Mouse (Mus musculus) heart, adult 2 months (tissue): Measurements from ENCODE around the gene Sde2. TPM values are rescaled to one million over a fixed set of nuclear protein-coding genes. Genes with fewer than 3 reads are reported as not detected.
"Not testable (repeated sequence)": the region's sequence is repeated elsewhere in the genome, so short reads cannot be mapped to it uniquely, and the experiment has no call there.

Experiments
- DNase-seq, 2 experiments: peaks; one replicate each; pipeline ENCODE4 v3.0.0; 2021
- H3K27ac ChIP-seq: fragments of 200-600 bp; 2 replicates; pipeline ENCODE4 v1.8.1; 2022
- H3K27me3 ChIP-seq: fragments of 200-500 bp; 2 replicates; pipeline ENCODE4 v1.6.1; 2012; ENCODE audit warnings: mild to moderate bottlenecking, low read length, inconsistent platforms, mixed read lengths; ENCODE audit not compliant: control insufficient read depth, insufficient read depth
- H3K36me3 ChIP-seq: fragments of 200-500 bp; 2 replicates; pipeline ENCODE4 v1.6.1; 2012; ENCODE audit warnings: low read length, inconsistent platforms; ENCODE audit not compliant: control insufficient read depth, insufficient read depth
- H3K4me1 ChIP-seq: fragments of 200-500 bp; 2 replicates; pipeline ENCODE4 v1.6.1; 2011; ENCODE audit warnings: low read length; ENCODE audit not compliant: control insufficient read depth, insufficient read depth
- H3K4me3 ChIP-seq: fragments of 200-600 bp; 2 replicates; pipeline ENCODE4 v1.8.1; 2022
- H3K79me2 ChIP-seq: fragments of 200-500 bp; replicated peaks from 2 replicates; pipeline ENCODE4 v1.6.1; 2012; ENCODE audit warnings: mild to moderate bottlenecking, inconsistent platforms, low read length, moderate library complexity, mixed read lengths; ENCODE audit not compliant: control insufficient read depth, insufficient read depth
- H3K9ac ChIP-seq: fragments of 200-500 bp; 2 replicates; pipeline ENCODE4 v1.6.1; 2012; ENCODE audit warnings: low read depth, mild to moderate bottlenecking, control low read depth, inconsistent platforms, low read length, mixed read lengths
- CTCF ChIP-seq: fragments of 200-600 bp; IDR thresholded peaks from 2 replicates; pipeline ENCODE4 v1.8.1; 2022; ENCODE audit warnings: antibody characterized with exemption, mild to moderate bottlenecking, moderate library complexity
- EP300 ChIP-seq: fragments of 200-500 bp; IDR thresholded peaks from 2 replicates; pipeline ENCODE4 v1.6.1; 2011; ENCODE audit warnings: low read depth, low read length, control low read depth; ENCODE audit not compliant: insufficient read depth
- POLR2A ChIP-seq: fragments of 200-500 bp; IDR thresholded peaks from 2 replicates; pipeline ENCODE4 v1.6.1; 2011; ENCODE audit warnings: mild to moderate bottlenecking, low read depth, low read length, control low read depth; ENCODE audit not compliant: insufficient read depth
- WGBS: fragments of 180-500 bp; shearing (Covaris S2); methylation state at CpG from one replicate; pipeline ENCODE4 v1.1.7; 2018; 5-methylcytosine and 5-hydroxymethylcytosine counted together
- intact Hi-C: fragments of 180-260 bp; cut with DNase I; formaldehyde crosslinking; loops from one replicate; pipeline ENCODE4 v1.15.1; 2025
- polyA plus RNA-seq: library from polyadenylated mRNA; depleted of rRNA; stranded (reverse); fragments of >200 nt; gene quantifications from 2 replicates; pipeline ENCODE4 v1.2.3, GENCODE M21; 2012
- total RNA-seq, 2 experiments: library from RNA; stranded (reverse); gene quantifications; 2 replicates each; pipeline ENCODE4 v1.2.3; 2021

The Sde2 gene
- total and polyA plus RNA-seq, 3 experiments = 5.0 to 12.1 (median 11.7) TPM

DNA sequence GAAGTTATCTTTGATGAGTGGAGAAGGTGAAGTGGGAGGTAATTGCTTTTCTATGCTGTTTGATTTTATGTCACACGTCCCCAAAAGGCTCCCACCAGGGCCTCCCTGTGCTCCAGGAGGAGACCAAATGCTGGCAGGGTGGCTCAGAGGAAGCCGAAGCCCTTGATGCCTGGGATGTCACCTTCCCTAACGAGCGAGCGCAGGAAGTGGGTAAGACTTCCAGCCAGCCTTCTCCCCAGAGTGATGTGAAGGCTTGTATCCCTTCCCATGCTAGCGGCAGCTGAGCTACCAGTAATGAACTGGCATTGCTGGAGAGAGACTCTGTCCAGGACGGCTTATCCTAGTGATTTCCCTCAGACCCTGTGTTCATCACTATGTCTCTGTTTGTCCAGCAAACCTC, 32.8 kb downstream of the Sde2 start:
- H3K27me3 ChIP-seq = no peaks in the 10 kb centered on the region
- DNase-seq = no peak
- H3K36me3 ChIP-seq = no peaks in the 10 kb centered on the region
- no peak overlapping the region for H3K9ac ChIP-seq
- H3K4me3 ChIP-seq = no peak overlapping the region
- intact Hi-C loops = no loop called here
- no peak overlapping the region for H3K27ac ChIP-seq
- 41% methylated on average over 7 of the region's 7 CpGs for WGBS
- no peaks in the 10 kb centered on the region for H3K79me2 ChIP-seq
- TF ChIP-seq POLR2A (no peak), EP300 (no peak), CTCF (no peak)
- H3K4me1 ChIP-seq = peaks cover 4% of the 10 kb centered on the region; the same call in 1 of the 2 replicates

DNA sequence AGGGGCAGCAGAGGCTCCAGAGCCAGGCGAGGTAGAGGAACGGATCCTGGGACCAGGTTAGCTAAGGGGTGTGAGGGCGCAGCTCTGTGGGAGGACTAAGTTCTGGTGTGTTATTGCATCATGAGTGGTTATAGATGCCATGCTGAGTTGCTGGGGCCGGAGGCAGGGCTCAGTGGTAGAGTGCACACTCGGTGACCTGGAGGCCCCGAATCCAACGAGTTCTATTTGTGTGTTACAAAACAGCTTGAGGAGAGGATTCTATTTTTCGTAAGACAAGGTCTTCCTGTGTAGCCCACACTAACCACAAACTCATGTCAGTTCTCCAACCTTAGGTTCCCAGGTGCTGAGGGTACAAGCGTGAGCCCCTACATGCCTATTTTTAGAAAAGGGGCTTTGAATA, 33.6 kb downstream of the Sde2 start:
- 73% methylated on average over 9 of the region's 9 CpGs for WGBS
- H3K27me3 ChIP-seq = no peaks in the 10 kb centered on the region
- H3K36me3 ChIP-seq = no peaks in the 10 kb centered on the region
- TF ChIP-seq POLR2A = no peak
- TF ChIP-seq CTCF = no peak
- TF ChIP-seq EP300 = no peak
- no peak overlapping the region for H3K4me3 ChIP-seq
- no peak for DNase-seq
- intact Hi-C loops = no loop called here
- no peak overlapping the region for H3K9ac ChIP-seq
- no peaks in the 10 kb centered on the region for H3K79me2 ChIP-seq
- peaks cover 6% of the 10 kb centered on the region for H3K4me1 ChIP-seq
- H3K27ac ChIP-seq = no peak overlapping the region

DNA sequence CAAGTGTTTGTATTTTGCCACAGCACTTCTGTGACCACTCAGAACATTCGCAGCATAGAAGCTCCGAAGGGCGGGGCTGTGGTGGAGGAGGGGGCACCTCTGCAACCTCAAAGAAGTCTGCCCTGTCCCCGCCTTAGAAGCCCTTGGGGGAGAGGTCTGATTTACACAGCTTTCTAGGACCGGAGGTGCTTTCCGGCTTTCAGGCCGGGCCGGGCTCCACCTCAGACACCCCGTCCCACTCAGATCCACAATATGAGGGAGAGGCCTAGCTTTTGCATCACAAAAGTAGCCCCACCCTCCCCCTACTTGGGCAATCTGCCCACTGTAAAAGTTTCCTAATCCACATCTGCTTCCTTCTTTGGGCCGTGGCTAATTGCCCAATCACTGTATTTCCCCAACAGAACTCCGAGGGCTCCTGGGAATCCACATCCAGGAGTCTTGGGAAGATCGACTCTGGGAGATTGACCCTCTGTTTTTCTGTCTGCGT, 37.7 kb downstream of the Sde2 start:
- Histone ChIP-seq H3K79me2 (no peaks in the 10 kb centered on the region), H3K27me3 (no peaks in the 10 kb centered on the region), H3K36me3 (no peaks in the 10 kb centered on the region), H3K4me3 (peak overlapping the region; percentile 26), H3K27ac (peak overlapping the region; percentile 37), H3K9ac (no peak overlapping the region), H3K4me1 (peaks cover 6% of the 10 kb centered on the region)
- no peak for TF ChIP-seq POLR2A
- 0 out of 2 replicates have a peak, but pooled peaks have one; percentile 39 for TF ChIP-seq EP300
- intact Hi-C loops = no loop called here
- 11% methylated on average over 13 of the region's 13 CpGs for WGBS
- DNase-seq = peak; percentile 86 to 89

DNA sequence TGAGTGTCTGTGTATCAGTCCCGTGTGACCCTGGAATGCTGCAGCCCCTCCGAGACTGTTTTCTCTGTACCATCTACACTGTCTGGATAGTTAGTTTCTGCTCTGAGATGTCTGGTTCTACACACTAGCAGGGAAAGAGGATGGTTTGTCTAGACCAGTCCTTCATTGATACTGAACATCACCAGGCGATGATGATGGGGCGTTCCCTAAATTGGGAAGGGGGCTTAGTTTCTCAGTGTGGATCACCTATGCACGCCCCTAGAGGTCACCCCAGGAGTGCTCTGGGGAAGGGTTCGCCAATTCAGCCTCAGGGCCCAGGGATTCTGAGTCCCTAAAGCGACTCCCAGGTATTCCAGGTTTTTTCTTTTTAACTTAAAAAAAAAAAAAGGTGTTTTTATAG, 38.2 kb downstream of the Sde2 start:
- Histone ChIP-seq H3K4me3 (no peak overlapping the region), H3K36me3 (no peaks in the 10 kb centered on the region), H3K27me3 (no peaks in the 10 kb centered on the region), H3K27ac (peak overlapping the region; percentile 37), H3K4me1 (peaks cover 6% of the 10 kb centered on the region), H3K79me2 (no peaks in the 10 kb centered on the region), H3K9ac (no peak overlapping the region)
- 65% methylated on average over 7 of the region's 7 CpGs for WGBS
- TF ChIP-seq POLR2A (no peak), EP300 (no peak), CTCF (no peak)
- intact Hi-C loops = no loop called here
- DNase-seq = no peak

GRCm38 (mm10) chr1:180889841-180890240, 38.9 kb downstream of the Sde2 start:
- peaks cover 6% of the 10 kb centered on the region for H3K4me1 ChIP-seq
- no peaks in the 10 kb centered on the region for H3K79me2 ChIP-seq
- 58% methylated on average over 6 of the region's 6 CpGs for WGBS
- no peak overlapping the region for H3K9ac ChIP-seq
- H3K27ac ChIP-seq = no peak overlapping the region
- no peak overlapping the region for H3K4me3 ChIP-seq
- intact Hi-C loops = no loop called here
- TF ChIP-seq CTCF (peak; percentile 39), POLR2A (no peak)
- no peak for DNase-seq
- no peaks in the 10 kb centered on the region for H3K36me3 ChIP-seq
- peaks cover 2% of the 10 kb centered on the region; the same call in 1 of the 2 replicates for H3K27me3 ChIP-seq

DNA sequence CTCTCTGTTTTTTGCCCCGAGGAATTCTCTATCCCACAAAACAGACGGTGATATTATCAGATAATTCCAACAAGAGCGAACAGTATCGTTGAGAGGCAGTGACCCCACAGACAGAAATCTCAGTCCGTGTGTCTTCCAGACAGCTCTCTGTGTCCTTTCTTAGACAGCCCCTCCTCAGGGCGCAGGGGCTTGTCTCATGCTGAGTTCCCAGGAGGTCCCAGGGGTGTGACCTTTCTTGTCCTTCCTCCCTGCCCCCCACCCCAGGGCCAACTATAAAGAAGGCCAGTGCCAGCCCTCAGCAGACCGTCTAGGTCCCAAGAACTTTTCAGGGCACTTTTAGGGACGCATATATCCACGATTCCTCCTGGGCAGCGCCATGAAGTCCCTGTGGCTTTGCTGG, 41.9 kb downstream of the Sde2 start, which contains the start of gene Lefty2:
Gene Lefty2 (plus strand): TSS at position 301 of the 400 bp plus-strand sequence.
- Histone ChIP-seq H3K36me3 (no peaks in the 10 kb centered on the region), H3K27me3 (peaks cover 4% of the 10 kb centered on the region), H3K4me1 (peaks cover 6% of the 10 kb centered on the region), H3K27ac (no peak within 1 kb of the TSS), H3K79me2 (no peaks in the 10 kb centered on the region), H3K9ac (no peak within 1 kb of the TSS), H3K4me3 (no peak within 1 kb of the TSS)
- TF ChIP-seq POLR2A = no peak
- no peak for TF ChIP-seq EP300
- DNase-seq = no peak
- intact Hi-C loops = no loop called here
- 52% methylated on average over 10 of the region's 10 CpGs for WGBS

DNA sequence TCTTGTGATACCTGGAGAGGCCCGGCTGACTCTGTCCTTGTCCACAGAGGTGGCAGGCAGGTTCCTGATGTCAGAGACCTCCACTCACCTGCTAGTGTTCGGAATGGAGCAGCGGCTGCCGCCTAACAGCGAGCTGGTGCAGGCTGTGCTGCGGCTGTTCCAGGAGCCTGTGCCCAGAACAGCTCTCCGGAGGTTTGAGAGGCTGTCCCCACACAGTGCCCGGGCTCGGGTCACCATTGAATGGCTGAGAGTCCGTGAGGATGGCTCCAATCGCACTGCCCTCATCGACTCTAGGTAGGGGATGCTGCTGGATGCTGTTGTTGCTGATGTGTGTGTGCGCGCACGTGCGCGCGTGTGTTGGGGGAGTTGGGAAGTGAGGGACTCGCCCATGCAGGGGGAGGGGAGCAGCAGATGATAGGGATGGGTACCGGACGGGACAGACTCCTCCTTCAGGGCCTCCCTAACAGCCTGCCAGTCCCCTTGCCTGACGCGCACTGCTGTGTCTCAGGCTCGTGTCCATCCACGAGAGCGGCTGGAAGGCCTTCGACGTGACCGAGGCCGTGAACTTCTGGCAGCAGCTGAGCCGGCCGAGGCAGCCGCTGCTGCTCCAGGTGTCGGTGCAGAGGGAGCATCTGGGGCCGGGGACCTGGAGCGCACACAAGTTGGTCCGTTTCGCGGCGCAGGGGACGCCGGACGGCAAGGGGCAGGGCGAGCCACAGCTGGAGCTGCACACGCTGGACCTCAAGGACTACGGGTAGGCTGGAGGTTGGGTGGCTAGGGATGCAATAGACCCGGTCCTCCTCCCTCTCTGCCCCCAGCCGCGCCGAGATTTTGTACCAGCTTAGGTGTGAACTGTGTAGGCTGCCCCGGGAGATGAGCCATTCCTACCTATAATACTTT, 43.4 kb downstream of the Sde2 start:
- WGBS = 8% methylated on average over 47 of the region's 51 CpGs
- H3K27me3 ChIP-seq, intact Hi-C loops, DNase-seq, H3K36me3 ChIP-seq, H3K27ac ChIP-seq, H3K4me1 ChIP-seq, H3K4me3 ChIP-seq, H3K9ac ChIP-seq, H3K79me2 ChIP-seq: not testable (repeated sequence)
